Mouse (Mus musculus): ENCODE measurements around the gene Wdr66.

Wdr66 gene

GRCm38 (mm10) chr5:123313851-123314380 lies 62.0 kb downstream of the Wdr66 start:
- no peak for DNase-seq (ENCODE audit: low read depth, low spot score)

DNA sequence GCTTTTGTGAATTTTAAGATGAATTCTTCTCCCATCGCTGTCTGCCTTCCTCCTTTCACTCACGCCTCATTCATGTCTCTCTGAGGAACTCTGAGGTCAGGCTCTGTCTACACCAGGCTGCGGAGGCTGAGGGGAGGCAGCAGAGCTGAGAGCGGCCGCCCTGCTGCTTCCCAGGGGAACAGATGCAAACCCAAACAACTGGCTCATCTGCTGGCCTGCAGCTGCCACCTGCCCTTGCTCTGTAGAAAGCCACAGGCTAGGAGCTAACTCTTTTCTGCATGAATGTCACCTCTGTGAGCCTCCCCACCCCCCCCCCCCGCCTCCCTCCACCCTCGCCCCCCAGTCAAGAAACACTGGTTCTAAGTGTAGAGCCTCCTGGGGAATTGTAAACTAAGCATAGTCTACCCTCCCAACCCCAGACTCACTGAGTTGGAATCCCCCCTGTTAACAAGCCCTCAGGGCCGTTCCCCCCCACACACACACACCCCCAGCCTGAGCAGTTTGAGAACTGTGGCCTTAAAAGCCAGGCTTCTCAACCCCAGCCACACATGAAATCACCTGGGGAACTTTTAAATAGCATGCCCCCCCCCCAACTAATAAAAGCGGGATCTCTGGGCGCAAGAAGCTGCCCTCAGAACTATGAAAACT lies 63.4 kb downstream of the Wdr66 start:
- no peak for DNase-seq (ENCODE audit: low read depth, low spot score)

DNA sequence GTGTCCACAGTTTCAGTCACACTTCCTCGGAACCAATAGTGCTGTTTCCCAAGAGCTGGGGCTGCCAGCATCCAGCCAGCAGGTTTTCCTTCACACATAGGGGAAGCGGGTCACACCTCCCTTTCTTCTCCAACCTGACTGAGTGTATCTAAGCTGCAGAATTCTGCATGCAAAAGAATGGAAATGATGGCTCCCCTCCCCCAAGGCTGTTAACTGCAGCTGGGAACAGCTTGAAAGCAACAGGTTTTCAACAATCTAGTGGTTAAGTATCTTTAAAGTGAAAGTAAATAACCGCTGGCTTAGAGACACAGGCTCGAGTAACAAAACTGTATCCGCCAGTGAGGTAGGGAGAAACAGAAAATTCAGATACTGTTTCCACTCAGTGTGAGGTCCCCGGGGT lies 66.1 kb downstream of the Wdr66 start:
- DNase-seq (ENCODE audit: low read depth, low spot score), result no peak

- no peak for DNase-seq (ENCODE audit: low read depth, low spot score)
Observed at GRCm38 (mm10) chr5:123320136-123320535, 68.2 kb downstream of the Wdr66 start.

DNA sequence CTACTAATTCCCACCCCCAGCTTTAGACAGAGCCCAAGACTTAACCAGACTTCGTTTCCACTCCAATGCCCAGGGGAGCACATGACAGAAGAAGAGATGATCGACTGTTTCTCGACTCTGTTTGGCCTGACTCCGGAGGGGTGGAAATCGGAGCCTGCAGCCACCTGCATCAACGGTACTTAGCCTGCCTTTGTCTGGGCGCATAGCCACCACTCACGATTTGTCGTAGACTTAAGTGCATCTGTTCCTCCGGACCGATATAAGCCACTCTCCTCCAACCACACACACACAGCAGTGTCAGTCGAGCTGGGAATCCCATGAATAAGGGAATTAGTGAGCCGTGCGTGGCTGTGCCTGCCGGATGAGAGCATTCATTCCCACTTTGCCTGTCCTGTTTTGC lies 72.3 kb downstream of the Wdr66 start:
- no peak for DNase-seq (ENCODE audit: low read depth, low spot score)

- peak; percentile 48 for DNase-seq (ENCODE audit: low read depth, low spot score)
Observed at GRCm38 (mm10) chr5:123326006-123326750, 74.3 kb downstream of the Wdr66 start.

DNA sequence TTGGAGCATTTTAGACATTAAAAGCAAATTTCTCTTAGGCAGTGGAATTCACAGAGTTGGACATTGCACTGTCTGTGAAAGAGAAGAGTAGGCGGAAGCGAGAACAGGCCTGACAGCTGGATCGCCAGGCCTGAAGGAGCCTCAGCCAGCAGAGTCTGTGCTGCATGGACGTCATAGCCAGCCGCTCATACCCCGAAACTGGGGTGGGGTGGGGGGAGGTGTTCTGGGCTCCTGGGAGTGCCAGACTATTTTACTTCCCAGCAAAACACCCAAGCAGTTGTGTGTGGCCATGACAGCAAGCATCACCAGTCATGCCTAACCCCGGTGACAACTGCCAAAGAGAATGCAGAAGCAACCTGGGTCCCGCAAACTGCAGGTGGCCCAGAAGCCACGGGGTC lies 74.8 kb downstream of the Wdr66 start:
- DNase-seq (ENCODE audit: low read depth, low spot score), result peak; percentile 69

GRCm38 (mm10) chr5:123327686-123328085 lies 75.8 kb downstream of the Wdr66 start:
- DNase-seq (ENCODE audit: low read depth, low spot score), result no peak

GRCm38 (mm10) chr5:123333566-123333965 lies 81.7 kb downstream of the Wdr66 start:
- DNase-seq (ENCODE audit: low read depth, low spot score), result no peak

GRCm38 (mm10) chr5:123336205-123336961 lies 84.5 kb downstream of the Wdr66 start:
- no peak for DNase-seq (ENCODE audit: low read depth, low spot score)

DNA sequence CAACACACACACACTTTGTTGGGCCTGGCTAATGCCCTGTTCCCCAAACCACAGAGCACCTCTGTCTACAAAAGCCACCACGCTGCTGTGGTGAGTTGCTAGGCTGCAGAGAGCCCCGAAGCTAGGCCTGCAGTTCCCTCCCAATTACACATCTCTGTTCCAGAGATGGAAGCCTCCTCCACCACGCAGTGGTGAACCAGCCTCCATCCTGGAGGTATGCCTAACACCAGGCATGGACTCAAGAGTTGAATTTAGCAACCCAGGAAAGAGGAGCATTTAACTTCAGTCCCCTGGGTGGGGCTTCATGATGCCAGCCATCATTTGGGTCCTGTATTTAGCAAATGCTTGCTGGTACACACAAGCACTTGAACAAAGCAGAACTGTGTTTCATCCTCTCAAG lies 86.6 kb downstream of the Wdr66 start:
- peak; percentile 64 for DNase-seq (ENCODE audit: low read depth, low spot score)

- DNase-seq (ENCODE audit: low read depth, low spot score), result peak; percentile 89
Observed at GRCm38 (mm10) chr5:123343707-123344627, 92.1 kb downstream of the Wdr66 start, which contains the start of gene Bcl7a. Gene Bcl7a (plus strand): TSS chr5:123343834.

DNA sequence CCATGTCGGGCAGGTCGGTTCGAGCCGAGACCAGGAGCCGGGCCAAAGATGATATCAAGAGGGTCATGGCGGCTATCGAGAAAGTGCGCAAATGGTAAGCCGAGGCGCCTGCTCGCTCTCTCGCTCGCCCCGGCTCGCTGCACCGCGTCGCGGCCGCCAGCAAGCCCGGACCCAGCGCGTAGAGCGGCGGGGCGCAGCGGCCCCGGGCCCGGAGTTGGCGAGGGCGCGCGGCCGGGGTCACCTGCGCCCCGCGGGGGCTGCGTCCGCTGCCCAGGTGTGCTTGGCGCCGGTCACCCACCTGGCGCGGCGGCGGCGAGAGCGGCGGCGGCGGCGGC lies 92.7 kb downstream of the Wdr66 start:
- DNase-seq (ENCODE audit: low read depth, low spot score), result no peak

GRCm38 (mm10) chr5:123344963-123345852 lies 93.3 kb downstream of the Wdr66 start:
- no peak for DNase-seq (ENCODE audit: low read depth, low spot score)

GRCm38 (mm10) chr5:123345853-123346654 lies 94.2 kb downstream of the Wdr66 start:
- DNase-seq (ENCODE audit: low read depth, low spot score), result no peak

GRCm38 (mm10) chr5:123346701-123347270 lies 94.9 kb downstream of the Wdr66 start:
- no peak for DNase-seq (ENCODE audit: low read depth, low spot score)

DNA sequence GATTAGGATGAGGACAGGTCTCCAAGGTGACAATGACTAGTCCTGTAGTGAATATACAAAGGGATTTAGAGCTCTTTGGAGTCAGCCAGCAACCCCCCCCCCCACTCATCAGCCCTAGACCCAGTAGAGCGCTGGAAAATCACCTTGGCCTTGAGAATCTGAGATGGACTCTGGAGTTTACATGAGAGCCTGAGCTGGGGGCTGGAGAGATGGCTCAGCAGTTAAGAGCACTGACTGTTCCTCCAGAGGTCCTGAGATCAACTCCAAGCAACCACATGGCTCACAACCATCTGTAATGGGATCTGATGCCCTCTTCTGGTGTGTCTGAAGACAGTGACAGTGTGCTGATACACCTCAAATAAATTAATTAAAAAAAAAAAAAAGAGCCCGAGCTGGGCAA lies 96.1 kb downstream of the Wdr66 start:
- DNase-seq (ENCODE audit: low read depth, low spot score), result no peak

DNA sequence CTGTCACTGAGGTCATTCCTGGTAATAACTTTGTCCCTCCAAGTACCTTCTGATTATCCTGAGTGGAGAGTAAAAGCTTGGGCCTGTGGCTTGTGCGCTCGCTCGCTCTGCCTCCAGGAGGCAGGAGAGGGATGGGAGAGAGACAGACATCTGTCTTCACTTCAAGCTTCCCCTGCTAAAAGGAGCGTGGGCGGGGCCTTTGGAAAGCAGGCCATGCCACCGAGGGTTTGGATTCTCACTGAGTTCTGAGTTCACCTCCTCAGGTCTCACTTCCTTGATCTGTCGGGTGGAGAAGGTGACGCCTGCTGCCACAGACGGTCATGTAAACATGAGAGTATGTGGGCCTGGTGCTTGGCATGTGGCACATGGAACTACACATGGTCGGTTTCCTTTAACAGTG lies 98.5 kb downstream of the Wdr66 start:
- DNase-seq (ENCODE audit: low read depth, low spot score), result no peak

- no peak for DNase-seq (ENCODE audit: low read depth, low spot score)
Observed at GRCm38 (mm10) chr5:123355918-123356317, 104.0 kb downstream of the Wdr66 start.

Data from telencephalon, adult 2 months (tissue).